Mouse (Mus musculus) CD4-positive, CD25-positive, alpha-beta regulatory T cell, adult 4 months (primary cell): ENCODE results near the gene Bard1. TPM values are rescaled to one million over a fixed set of nuclear protein-coding genes. Genes with fewer than 3 reads are reported as not detected.

ENCODE experiments used
- ATAC-seq: one replicate; pipeline ENCODE4 v1.8.0; 2017
- polyA plus RNA-seq, 2 experiments: library from polyadenylated mRNA; unstranded; fragments of 100-300 nt; shearing (Covaris generic); gene quantifications; one replicate each; pipeline ENCODE4 v1.2.1; 2017

Gene Bard1
- polyA plus RNA-seq, 2 experiments from 2014 or later = 0.42 to 0.47 TPM

- ATAC-seq = no peak
Measured at GRCm38 (mm10) chr1:71052252-71052651, 50.7 kb downstream of the Bard1 start.

DNA sequence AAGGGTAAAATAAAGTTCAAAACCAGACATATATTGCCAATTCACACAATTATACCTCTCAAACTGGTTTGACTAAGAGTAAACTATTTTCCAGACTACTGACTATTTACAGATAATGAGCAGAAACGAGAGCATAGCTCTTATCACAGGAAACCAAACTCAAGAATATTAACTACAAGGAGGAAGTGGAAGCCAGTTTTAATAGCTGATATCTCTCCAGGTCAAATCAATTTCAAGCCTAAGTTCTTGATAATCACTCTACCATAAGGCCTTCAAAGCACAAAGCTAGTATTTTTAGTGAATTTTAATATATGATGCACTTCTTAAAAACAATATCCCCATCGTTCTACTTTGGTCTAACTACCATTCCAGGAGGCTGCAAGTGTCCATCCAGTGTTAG is 57.8 kb downstream of the Bard1 start:
- ATAC-seq = no peak

- no peak for ATAC-seq
Measured at GRCm38 (mm10) chr1:71043951-71044350, 59.0 kb downstream of the Bard1 start.

DNA sequence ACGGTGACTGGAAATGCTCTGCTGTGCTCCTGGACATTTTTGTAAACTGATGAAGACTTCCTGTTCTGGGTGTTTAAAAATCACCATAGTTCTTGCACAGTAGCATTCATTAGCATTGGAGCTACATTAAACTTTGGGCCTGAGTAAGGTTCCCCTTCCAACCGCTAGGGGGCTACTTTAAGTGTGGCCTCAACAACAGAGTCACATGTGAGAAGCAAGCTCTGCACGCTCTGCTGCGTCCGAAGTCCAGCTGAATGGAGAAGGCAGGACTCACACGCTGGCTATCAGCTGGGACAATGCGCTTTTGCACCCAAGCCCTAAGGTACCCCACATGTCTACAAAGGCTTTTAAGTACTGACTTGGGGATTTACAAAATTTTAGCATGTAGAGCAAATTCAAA is 65.9 kb downstream of the Bard1 start:
- peak; percentile 45 for ATAC-seq

- ATAC-seq = no peak
Measured at GRCm38 (mm10) chr1:71035565-71035964, 67.4 kb downstream of the Bard1 start.

DNA sequence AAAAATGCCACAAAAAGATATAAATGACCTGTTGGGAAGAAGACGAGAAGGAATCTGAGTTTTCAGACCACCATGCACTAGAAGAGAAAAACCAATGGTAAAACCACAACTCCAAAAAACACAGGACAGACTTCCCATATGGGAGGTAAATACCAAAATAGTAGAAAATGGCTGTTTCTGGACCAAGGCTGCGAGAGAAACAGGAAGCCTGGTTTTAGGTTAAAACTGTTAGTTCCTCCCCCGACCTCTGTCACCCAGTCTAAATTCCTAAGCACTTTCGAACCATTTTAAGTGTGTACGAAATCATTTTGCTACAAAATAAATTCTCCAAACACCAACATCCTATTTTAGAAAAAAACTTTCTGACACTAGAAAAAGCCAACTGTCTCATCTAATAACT is 80.2 kb downstream of the Bard1 start:
- no peak for ATAC-seq

DNA sequence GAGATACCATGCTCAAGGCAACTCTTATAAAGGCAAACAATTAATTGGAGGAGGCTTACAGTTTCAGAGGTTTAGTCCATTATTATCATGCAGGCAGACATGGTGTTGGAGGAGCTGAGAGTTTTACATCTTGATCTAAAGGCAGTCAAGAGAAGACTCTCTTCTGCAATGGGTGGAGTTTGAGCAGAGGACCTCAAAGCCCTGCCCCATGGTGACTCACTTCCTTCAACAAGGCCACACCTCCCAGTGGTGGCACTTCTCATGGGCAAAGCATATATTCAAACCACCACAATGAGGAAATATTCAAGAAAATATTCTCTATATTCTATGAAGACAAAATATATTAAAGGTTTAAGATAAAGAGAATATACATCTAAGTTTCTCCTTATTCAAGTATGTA is 88.6 kb downstream of the Bard1 start:
- ATAC-seq = no peak

- no peak for ATAC-seq
Measured at GRCm38 (mm10) chr1:71005998-71006397, 96.9 kb downstream of the Bard1 start.

GRCm38 (mm10) chr1:71004177-71004576 is 98.8 kb downstream of the Bard1 start:
- no peak for ATAC-seq

DNA sequence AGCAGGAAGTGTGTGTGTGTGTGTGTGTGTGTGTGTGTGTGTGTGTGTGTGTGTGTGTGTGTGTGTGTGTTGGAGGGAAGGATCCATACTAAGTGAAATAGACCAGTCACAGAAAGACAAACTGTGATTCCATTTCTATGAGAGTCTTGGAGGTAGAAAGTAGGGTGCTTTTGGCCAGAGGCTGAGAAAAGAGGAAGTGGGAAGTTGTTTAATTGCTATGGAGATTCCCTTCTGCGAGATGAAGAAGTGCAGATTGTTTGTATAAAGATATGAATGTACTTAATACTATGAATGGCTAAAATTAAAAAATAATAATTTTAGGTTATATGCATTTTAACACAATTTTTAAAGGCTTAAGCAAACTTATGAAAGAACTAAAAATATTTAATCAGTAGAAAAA is 99.2 kb downstream of the Bard1 start:
- no peak for ATAC-seq

- ATAC-seq = no peak
Measured at GRCm38 (mm10) chr1:70997377-70997993, 105.5 kb downstream of the Bard1 start.

DNA sequence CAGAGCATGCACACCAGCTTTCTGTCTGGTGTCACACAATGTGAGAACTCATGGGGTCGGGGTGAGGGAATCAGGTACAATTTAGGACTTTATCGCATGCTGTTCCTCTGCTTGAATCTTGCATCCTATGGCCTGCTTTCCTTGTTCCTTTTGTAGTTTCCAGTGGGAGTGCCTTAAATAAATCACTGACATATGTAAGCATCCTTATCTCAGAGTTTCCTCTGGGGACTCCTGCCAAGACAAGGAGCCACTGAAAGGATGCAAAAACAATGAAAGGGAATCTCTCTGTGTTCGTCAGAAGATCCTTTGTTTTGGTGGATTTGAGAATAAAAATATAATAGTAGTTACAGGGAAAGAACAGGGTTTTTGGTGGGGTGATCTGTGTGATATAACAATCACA is 106.2 kb downstream of the Bard1 start:
- no peak for ATAC-seq
